Mouse (Mus musculus) heart, adult 9 months (tissue): ENCODE results near the gene Cabcoco1.

Source experiments
- DNase-seq, 2 experiments: peaks; one replicate each; pipeline ENCODE4 v3.0.0; 2022; ENCODE audit warnings: low spot score in 2 of 2

Gene Cabcoco1

GRCm38 (mm10) chr10:68435754-68436153, 105.9 kb downstream of the Cabcoco1 start:
- DNase-seq, result no peak

- no peak for DNase-seq
Observed at GRCm38 (mm10) chr10:68435001-68435560, 106.6 kb downstream of the Cabcoco1 start.

- DNase-seq, result no peak
Observed at GRCm38 (mm10) chr10:68434045-68434639, 107.6 kb downstream of the Cabcoco1 start.

DNA sequence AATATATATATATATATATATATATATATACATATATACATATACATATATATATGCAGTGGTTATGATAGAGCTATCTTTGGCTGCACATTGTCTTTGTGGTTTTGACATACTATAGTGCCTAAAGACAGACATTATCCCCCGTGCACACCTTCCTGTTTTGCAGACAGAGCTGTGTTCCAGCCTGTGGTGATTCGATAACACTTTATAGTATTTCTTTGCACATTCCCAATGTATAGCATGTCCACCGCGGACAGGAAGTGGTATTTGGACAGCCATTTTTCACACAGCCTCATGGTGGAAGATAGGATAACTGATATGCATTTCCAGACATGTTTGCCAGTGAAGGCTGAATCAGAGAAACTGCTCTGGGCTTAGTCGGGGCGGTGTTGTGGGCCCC, 110.3 kb downstream of the Cabcoco1 start:
- DNase-seq, result no peak

DNA sequence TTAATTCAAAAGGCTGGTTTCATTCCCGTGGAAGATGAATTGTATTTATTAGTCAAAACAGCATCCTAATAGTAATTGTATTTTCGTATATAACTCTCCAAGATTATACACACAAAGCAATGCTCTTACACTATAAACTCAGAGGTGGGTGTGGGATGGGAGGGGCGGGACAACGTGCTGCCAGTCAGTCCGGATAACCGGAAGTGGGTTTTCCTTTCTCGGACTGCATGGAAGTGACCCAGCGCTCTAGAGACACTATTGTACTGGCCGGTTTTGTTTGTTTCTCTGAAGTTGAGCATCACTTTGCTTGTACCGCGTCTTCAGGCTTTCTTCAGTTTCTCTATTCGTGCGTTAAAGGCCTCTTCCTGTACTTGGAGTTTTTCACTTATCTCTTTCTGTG, 110.8 kb downstream of the Cabcoco1 start:
- no peak for DNase-seq

DNA sequence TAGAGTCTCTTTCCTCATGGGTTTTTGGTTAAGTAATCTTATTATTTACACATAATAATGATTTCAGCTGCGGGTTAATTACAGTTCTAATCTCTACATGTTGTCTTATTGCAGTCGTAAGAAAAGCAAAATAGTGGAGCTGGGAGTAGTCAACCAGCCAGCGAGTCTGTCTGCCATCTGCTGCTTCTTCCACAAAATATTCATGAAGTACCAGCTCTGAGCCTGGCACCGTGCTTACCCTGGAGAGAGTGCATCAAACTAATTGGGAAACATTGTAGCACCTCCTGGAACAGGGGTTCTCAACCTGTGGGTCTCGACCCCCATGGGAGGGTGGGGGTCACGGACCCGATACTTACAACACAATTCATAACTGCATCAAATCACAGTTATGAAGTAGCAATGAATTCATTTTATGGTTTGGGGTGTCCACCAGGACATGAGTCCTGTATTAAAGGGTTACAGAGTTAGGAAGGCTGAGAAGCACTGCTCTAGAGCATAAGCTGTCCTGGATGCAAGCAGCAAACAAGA, 121.2 kb downstream of the Cabcoco1 start:
- DNase-seq, result no peak

DNA sequence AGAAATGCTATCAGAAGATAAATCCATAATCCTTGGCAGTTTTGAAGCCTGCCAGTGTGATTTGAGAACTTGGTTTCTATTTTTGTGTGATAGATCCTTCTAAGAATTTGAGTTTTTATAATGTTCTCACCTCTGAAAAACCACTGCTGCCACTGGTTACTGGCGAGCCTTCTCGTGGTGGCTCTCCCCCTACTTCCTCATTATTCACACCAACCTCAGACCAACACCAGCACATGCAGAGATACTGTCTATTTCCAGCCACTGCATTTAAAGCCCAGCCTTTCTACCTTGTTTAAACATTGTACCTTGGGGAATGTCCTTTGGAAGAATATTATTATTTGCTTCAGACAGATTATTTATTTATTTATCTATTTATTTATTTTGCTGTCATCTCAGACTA, 121.8 kb downstream of the Cabcoco1 start:
- DNase-seq, result no peak

GRCm38 (mm10) chr10:68417074-68417790, 124.5 kb downstream of the Cabcoco1 start:
- DNase-seq, result no peak

DNA sequence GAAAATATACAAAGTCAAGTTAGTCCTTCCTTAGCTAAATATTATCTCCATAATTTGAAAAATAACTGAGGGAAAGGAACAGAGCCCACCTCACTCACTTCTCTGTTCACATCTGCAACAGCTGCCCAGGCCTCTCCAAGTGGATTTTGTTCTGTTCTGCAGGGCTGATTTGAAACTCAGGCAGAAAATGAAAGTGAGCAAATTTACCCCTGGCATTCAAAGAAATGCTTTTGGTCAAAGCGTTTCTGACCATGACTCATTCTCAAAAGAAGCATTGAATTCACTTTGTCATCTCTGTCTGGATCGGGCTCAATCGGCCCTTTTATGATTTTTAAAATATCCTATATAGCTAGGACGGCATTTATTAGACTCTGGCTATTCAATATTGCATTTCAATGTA, 135.8 kb downstream of the Cabcoco1 start:
- DNase-seq, result no peak

- DNase-seq, result no peak
Observed at GRCm38 (mm10) chr10:68396786-68397185, 144.9 kb downstream of the Cabcoco1 start.

- no peak for DNase-seq
Observed at GRCm38 (mm10) chr10:68396083-68396482, 145.6 kb downstream of the Cabcoco1 start.

GRCm38 (mm10) chr10:68391640-68392039, 150.1 kb downstream of the Cabcoco1 start:
- DNase-seq, result no peak

DNA sequence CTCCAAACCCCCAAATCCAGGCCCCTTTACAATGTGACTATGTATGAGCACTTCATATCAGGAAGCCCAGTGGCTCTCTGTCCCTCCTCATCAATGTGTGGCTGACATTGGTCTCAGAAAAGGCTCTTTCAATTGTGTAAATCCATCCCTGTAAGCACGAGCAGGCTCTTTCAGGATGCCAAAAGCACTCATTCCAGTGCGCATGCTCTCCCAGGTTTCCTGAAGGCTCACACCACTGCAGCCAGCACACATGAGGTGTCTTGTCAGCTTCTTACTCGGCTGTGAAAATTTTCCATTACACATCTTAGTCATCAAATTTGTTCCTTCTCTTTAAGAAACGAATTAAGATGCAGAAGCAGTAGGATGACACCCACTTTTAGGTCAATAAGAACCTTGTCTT, 152.9 kb downstream of the Cabcoco1 start:
- no peak for DNase-seq

DNA sequence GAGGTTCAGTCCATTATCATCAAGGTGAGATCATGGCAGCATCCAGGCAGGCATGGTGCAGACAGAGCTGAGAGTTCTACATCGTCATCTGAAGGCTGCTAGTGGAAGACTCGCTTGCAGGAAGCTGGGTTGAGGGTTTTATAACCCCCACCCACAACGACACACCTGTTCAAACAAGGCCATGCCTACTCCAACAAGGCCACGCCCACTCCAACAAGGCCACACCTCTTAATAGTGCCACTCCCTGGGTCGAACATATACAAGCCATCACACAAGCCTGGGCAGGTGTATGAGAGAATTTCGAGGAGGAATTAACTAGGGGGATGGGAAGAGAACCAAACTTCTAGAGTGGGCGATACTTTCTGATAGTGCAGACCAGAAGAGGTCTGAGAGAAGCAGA, 153.6 kb downstream of the Cabcoco1 start:
- DNase-seq, result no peak
